Mouse (Mus musculus) thymus, adult 2 months (tissue): ENCODE results near the gene Gpr150.

ENCODE experiments used
- CTCF ChIP-seq: fragments of 200-500 bp; IDR thresholded peaks from 2 replicates; pipeline ENCODE4 v1.5.1; 2012; ENCODE audit warnings: mild to moderate bottlenecking, control low read depth, low read length, moderate library complexity, borderline replicate concordance; ENCODE audit not compliant: control insufficient read depth, poor library complexity, insufficient read depth; ENCODE audit errors: extremely low read depth
- POLR2A ChIP-seq: fragments of 200-500 bp; IDR thresholded peaks from 2 replicates; pipeline ENCODE4 v1.6.1; 2012; ENCODE audit warnings: mild to moderate bottlenecking, low read length, control low read depth, moderate library complexity; ENCODE audit not compliant: control insufficient read depth, poor library complexity, insufficient read depth; ENCODE audit errors: extremely low read depth

DNA sequence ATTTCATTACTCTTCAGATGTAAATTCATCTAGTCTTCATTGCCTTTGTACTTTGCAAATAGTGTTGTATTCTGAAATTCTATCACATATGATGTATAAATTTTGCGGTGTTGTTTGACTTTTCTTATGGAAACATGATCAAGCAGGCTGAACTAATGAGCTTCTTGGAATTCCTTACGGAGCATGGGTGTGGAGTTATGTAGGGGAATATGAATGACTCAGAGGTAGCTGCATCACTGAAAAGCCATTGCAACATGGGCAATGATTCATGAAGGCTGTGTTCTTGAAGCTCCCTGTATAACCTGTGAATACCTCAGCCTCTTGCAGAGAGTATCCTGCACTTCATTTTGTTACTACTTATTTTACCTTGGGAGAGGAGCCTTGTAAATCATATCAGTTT, 45.2 kb upstream of the Gpr150 start:
- TF ChIP-seq CTCF = no peak
- no peak for TF ChIP-seq POLR2A
